Mouse (Mus musculus) CH12F3 (cell line): ENCODE results near the gene Usb1.

ENCODE experiments used
- in situ Hi-C: fragments of 300-500 bp; cut with MboI; formaldehyde crosslinking; loops from 2 replicates; pipeline ENCODE4 v1.14.3; 2020; ENCODE audit warnings: low sequenced_read_pairs

Usb1 gene

DNA sequence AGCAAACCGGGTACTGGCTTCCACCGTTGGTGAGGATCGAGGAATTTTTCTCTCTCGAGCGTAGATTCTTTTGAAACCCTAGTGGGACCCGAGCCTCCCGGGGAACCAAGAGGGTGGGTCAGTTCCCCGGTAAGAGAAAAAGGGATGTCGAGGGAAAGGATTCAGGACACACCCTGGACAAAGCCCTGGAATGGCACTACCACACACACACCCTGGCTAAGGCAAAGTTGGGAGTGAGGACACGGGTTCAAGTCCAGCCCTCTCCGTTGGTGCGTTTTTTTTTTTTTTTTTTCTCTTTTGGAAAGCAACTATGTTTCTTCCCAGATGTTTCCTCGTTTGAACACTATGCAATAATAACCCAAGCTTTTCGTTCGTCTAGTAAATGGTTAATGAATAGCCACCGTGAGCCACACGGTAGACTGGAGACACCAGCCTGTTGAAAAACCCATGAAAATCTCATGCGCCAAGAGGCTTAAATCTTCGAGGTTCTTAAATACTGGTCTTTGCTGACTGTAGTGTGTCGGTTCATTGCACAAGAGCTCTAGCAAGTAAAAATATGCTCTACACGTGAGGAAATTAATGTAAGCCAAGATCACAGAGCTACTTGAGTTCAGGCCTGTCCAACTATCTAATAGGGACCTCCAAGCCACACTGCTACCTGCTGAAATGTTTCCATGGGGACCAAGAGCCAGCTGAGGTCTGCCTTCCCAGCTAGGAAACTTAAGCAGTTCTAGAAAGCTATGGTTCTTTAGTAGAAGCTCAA is 534 bp downstream of the Usb1 start:
- in situ Hi-C loops: no loop called here

DNA sequence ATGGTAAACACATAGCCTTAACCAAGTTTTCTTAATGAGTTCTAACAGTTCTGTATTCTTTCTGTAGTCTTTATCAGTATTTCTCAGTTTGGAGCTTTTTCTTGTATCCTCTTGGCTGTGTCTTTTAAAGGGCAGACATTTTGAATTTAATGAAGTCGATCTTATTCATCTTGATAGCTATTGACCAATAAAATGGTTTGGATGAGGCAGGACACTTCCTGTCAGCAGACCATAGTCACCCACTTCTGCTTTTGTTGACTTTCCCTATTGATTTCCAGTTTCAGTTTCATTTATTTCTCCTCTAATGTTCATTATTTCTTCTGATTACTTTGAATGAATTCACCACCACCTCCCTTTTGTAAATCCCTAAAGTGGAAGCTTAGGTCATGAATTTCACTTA is 3.6 kb downstream of the Usb1 start:
- in situ Hi-C loops: no loop called here

- in situ Hi-C loops: no loop called here
Observed at GRCm38 (mm10) chr8:95336363-95336762, 4.3 kb downstream of the Usb1 start.

DNA sequence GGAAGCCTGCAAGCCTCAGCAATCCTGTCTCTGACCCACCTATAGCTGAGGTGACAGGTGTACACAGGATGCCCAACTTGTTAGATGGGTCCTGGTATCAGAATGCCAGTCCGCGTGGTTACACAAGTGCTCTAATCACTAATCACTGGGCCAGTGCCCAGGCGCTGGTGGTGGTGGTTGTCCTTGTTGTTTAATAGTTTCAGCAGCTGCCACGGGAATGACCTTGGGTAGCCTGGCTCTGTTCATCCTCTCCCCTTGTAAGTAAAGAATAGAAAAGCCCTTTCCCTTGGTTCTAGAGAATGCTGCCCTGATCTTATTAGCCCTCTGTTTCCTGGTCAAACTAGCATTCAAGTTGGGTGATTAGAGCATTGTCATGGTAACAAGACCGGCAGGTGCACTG is 9.6 kb downstream of the Usb1 start:
- in situ Hi-C loops: no loop called here

DNA sequence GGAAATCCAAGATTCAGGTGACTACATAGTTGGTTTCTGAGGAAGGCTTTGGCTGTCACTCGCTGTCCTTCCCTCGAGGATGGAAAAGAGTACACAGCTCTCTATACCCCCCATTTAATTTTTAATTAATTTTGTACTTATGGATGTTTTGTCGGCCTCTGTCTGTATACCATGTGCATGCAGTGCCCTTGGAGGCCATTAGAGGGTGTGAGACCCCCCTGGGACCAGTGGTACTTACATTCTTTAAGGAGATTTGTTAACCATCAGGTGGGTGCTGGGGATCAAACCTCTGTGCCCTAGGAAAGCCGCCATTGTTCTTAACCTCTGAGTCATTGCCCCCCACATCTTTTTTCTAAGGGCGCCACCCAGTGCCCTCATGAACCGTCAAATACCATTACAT is 12.6 kb downstream of the Usb1 start:
- in situ Hi-C loops: no loop called here

DNA sequence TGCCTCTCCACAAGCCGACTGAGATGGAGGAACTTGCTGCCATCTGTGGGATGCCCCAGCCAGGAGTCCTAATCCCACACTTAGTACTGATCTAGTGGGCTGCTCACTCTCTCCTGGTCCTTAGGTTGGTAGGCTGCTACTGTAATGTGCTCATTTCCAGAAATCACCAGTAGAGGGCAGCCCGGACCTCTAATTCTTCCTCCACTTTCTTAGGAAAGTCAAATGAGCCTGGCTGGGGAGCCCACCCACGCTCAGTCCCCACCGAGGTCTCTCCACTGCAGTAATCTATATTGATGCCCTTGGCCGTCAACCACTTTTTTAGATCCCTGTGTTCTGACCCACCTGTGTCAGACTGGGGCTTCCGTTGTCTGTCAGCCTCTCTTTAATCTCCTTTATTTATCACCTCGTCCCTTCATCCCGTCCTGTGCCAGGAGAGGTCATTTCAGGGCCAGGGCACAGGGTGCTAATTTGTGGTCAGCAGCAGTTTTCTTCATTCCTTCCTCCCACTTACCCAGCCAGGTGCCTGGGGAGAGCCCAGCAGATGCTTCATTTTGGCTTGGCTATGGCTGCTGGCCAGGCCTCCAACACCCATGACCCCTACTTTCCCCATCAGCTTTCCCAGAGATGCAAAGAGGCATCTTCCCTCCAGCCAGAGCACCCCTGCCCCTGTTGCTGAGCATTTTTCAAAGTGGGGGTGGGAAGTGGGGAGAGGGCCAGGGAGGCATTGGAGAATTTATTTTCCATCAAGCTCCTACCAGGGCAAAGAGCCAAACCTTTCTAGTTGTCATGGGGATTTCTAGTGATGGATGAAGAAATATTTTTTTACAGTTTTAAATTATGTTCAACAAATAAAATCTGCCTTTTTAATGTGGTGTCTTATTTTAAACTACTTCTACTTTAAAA is 14.8 kb downstream of the Usb1 start:
- in situ Hi-C loops: no loop called here

DNA sequence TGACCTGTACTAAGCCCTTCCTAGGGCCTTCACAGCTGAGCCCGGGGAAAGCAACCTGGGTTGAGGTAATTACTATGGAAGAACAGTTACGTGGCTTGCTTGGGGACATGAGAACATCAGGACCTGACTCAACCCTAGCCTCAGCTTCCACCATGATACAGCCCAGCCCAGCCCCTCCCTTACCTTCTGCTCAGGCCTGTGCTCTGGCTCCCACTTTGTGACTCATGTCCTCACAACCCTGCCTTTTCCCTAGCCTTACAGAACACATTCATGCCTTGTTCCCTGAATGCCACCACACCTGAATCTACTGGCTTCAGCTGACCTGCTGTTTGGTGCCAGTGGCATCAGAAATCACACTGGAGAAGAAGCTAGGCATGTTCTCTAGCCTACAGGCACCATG is 16.3 kb downstream of the Usb1 start:
- in situ Hi-C loops: no loop called here

DNA sequence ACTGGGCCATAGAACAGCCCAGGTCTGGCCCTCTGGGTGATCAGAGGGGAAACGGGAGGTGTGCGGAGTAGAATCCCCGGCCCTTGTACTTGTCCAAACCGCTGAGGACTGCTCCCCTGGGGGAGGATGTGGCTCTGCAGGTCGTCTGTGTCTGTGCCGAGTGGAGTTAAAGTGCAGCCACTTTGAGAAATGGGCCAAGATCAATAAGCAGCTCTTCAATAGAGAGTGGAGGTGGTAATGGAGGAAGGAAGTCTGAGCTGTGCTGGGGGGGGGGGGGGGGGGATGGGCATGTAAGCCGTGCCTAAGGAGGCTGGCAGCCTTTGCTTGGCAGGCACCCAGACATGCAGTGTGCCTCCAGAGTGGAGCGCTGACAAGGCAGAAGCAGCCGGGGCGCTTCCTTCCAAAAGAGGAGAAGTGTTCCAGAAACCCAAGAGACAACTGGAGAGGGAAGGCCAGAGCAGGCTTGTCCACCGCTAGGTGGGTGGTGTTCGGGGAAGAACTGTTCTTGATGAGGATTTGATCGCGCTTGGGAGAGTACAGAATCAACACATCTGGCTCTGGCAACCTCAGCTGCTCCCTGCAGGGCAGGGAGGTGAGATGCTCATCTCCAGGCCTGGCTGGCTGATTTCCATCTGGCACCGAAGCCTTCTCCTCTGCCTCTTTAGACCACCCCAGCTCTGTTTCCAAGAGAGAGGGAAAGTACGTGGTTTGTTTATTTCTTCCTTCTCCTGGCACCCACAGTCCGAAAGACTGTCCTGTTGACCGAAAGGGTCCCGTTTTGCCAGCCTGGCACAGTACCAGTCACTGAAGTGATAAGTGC is 16.9 kb downstream of the Usb1 start:
- in situ Hi-C loops: no loop called here

DNA sequence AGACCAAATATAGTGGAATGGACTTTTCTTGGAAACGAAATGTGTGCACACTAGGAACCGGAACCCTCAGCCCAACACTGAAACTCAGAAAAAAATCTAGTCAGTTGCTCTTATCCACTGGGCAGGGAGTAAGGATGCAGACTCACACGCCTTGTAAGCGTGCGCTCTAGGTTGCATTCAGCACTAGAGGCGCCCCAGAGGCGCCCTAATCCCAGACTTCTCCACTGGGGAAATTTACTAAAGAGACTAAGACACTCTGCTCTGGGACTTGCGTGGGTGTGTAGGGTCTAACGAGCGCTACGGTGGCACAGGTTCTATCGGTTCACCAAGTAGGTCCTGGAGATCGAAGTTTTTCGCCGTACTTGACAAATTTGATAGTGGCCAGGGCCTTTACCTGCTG is 19.4 kb downstream of the Usb1 start:
- in situ Hi-C loops: loop anchor here (5.0 kb wide), 1 partner anchor 86 kb away; no protein-coding TSS in a partner anchor

DNA sequence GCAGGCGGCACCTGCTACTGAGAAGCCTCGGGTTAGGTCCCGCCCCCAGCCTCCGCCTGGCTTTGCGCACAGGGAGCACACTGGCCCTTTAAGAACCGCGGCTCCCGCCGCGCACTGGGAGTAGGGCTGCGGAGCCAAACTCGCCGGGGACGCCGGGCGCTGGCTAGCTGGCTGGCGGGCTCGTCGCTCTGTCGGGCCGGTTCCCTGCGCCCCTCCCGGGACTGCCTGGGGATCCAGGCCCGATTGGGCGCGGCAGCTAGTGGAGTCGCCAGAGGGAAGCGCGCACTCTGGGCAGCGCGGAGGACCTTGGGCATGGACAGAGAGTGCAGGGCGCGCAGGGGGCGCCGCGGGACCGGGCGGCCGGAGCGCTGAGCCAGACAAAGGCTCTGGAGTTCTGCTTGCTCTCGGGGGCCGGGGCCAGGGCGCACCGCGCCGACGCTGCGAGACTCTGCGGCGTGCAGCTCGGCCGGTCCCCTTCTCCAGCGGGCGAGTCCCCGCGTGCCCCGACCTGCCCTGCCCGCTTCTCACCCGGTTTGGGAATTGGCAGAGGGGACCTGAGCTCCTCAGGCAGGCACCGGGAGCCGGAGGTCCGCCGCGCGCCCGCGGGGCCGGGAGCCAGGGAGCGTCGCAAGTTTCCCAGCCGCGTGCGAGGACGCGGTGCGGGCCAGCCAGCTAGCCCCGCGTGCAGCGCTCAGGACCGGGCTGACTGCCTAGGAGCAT is 20.2 kb downstream of the Usb1 start, which contains the start of gene Mmp15:
TSS of gene Mmp15 (plus strand) at position 118 of the 720 bp plus-strand sequence.
- in situ Hi-C loops: loop anchor here (5.0 kb wide), 1 partner anchor 85 kb away; no protein-coding TSS in a partner anchor

- in situ Hi-C loops: loop anchor here (5.0 kb wide), 1 partner anchor 84 kb away; no protein-coding TSS in a partner anchor
Observed at GRCm38 (mm10) chr8:95352871-95353866, 21.1 kb downstream of the Usb1 start.

- in situ Hi-C loops: loop anchor here (5.0 kb wide), 1 partner anchor 83 kb away; no protein-coding TSS in a partner anchor
Observed at GRCm38 (mm10) chr8:95354606-95355005, 22.5 kb downstream of the Usb1 start.

GRCm38 (mm10) chr8:95358550-95359411 is 26.7 kb downstream of the Usb1 start:
- in situ Hi-C loops: no loop called here

- in situ Hi-C loops: no loop called here
Observed at GRCm38 (mm10) chr8:95360181-95361015, 28.3 kb downstream of the Usb1 start.

- in situ Hi-C loops: no loop called here
Observed at GRCm38 (mm10) chr8:95361016-95361341, 28.9 kb downstream of the Usb1 start.

DNA sequence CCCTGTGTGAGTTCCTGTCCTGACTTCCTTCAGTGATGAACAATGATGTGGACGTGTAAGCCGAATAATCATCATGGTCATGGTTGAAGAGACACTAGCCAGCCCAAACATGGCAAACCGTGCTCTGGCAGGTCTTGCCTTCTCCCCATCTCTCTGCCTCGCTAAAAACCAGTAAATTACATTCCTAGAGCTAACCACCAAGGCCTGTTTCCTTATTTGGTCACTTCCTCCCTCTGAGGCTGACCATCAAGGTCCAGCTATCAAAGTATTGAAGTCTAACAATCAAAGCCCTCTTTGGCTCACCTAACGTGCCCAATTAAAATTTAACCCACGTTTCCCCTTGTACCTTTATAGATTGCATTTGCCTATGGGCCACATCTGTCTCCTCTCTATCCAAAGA is 30.2 kb downstream of the Usb1 start:
- in situ Hi-C loops: no loop called here

DNA sequence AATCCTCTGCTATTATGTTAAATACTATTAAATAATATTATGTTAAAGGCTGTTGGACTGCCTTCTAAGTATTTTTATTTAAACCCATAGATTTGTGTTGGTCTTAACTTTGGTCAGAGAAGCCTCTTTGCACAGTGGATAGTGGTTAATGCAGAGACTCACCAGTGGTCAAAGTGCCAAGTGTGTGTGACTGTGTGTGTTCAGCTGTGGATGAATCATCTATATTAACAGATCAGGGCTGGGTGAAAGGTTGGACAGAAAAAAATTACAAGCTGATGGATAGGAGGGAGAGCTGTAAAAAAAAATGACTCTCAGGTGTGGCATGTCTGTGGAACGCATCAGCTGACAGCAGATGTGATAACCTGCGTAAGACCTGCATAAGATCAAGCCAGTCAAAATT is 31.8 kb downstream of the Usb1 start:
- in situ Hi-C loops: no loop called here
